Mouse (Mus musculus): ENCODE results near the gene Ube2c.

The Ube2c gene

GRCm38 (mm10) chr2:164761971-164762370, 7.7 kb upstream of the Ube2c start:
- DNase-seq (ENCODE audit: low spot score in 2 of 2), result no peak

- no peak for DNase-seq (ENCODE audit: low spot score in 2 of 2)
Observed at GRCm38 (mm10) chr2:164762593-164762992, 7.1 kb upstream of the Ube2c start.

- DNase-seq (ENCODE audit: low spot score in 2 of 2), result no peak
Observed at GRCm38 (mm10) chr2:164765841-164766240, 3.9 kb upstream of the Ube2c start.

GRCm38 (mm10) chr2:164767812-164768540, 1.7 kb upstream of the Ube2c start:
- DNase-seq (ENCODE audit: low spot score in 2 of 2), result no peak

- DNase-seq (ENCODE audit: low spot score in 2 of 2), result no peak
Observed at GRCm38 (mm10) chr2:164770279-164770678, 581 bp downstream of the Ube2c start.

GRCm38 (mm10) chr2:164771123-164771522, 1.4 kb downstream of the Ube2c start:
- no peak for DNase-seq (ENCODE audit: low spot score in 2 of 2)

- no peak for DNase-seq (ENCODE audit: low spot score in 2 of 2)
Observed at GRCm38 (mm10) chr2:164773229-164773988, 3.7 kb downstream of the Ube2c start.

GRCm38 (mm10) chr2:164773989-164774364, 4.3 kb downstream of the Ube2c start:
- no peak for DNase-seq (ENCODE audit: low spot score in 2 of 2)

GRCm38 (mm10) chr2:164776130-164776529, 6.4 kb downstream of the Ube2c start:
- no peak for DNase-seq (ENCODE audit: low spot score in 2 of 2)

- no peak for DNase-seq (ENCODE audit: low spot score in 2 of 2)
Observed at GRCm38 (mm10) chr2:164776801-164777200, 7.1 kb downstream of the Ube2c start.

- no peak for DNase-seq (ENCODE audit: low spot score in 2 of 2)
Observed at GRCm38 (mm10) chr2:164777246-164778014, 7.7 kb downstream of the Ube2c start.

GRCm38 (mm10) chr2:164778015-164778287, 8.3 kb downstream of the Ube2c start:
- DNase-seq (ENCODE audit: low spot score in 2 of 2), result no peak

GRCm38 (mm10) chr2:164778809-164779208, 9.1 kb downstream of the Ube2c start:
- DNase-seq (ENCODE audit: low spot score in 2 of 2), result no peak

GRCm38 (mm10) chr2:164779481-164780086, 9.9 kb downstream of the Ube2c start, which contains the start of gene Tnnc2:
TSS of gene Tnnc2 (minus strand) at chr2:164779967.
- DNase-seq (ENCODE audit: low spot score in 2 of 2), result no peak

- DNase-seq (ENCODE audit: low spot score in 2 of 2), result no peak
Observed at GRCm38 (mm10) chr2:164781876-164782275, 12.2 kb downstream of the Ube2c start.

GRCm38 (mm10) chr2:164783926-164784581, 14.4 kb downstream of the Ube2c start:
- no peak for DNase-seq (ENCODE audit: low spot score in 2 of 2)

GRCm38 (mm10) chr2:164784869-164785420, 15.2 kb downstream of the Ube2c start:
- no peak for DNase-seq (ENCODE audit: low spot score in 2 of 2)

GRCm38 (mm10) chr2:164785481-164786387, 16.0 kb downstream of the Ube2c start, which contains the start of gene Snx21:
TSS of gene Snx21 (plus strand) at chr2:164785823.
- peak; percentile 83 to 92 for DNase-seq (ENCODE audit: low spot score in 2 of 2)

GRCm38 (mm10) chr2:164786388-164786885, 16.7 kb downstream of the Ube2c start:
- DNase-seq (ENCODE audit: low spot score in 2 of 2), result no peak

GRCm38 (mm10) chr2:164787032-164787431, 17.3 kb downstream of the Ube2c start:
- no peak for DNase-seq (ENCODE audit: low spot score in 2 of 2)
